Mouse (Mus musculus) MEL (cell line): ENCODE measurements around the gene Flrt1. TPM values are rescaled to one million over a fixed set of nuclear protein-coding genes. Genes with fewer than 3 reads are reported as not detected.

Experiments
- DNase-seq: peaks from one replicate; pipeline ENCODE4 v3.0.0; 2011; ENCODE audit warnings: low read depth, low spot score
- H3K27ac ChIP-seq: 2 replicates; pipeline ENCODE4 v1.5.1; 2012; ENCODE audit warnings: low read depth, mild to moderate bottlenecking, control low read depth, low read length, moderate library complexity; ENCODE audit not compliant: control insufficient read depth
- H3K27me3 ChIP-seq, 2 experiments: fragments of 150-350 bp in 1 of 2; sonication (generic) in 1 of 2; 2 replicates each; pipeline ENCODE4 v1.6.1; 2012; ENCODE audit warnings: low read length in 2 of 2, mild to moderate bottlenecking in 2 of 2, improper control_type of control experiment in 1 of 2, moderate library complexity in 1 of 2; ENCODE audit not compliant: insufficient read depth in 2 of 2, control insufficient read depth in 1 of 2
- H3K36me3 ChIP-seq, 2 experiments: 2 replicates each; pipeline ENCODE4 v1.6.1; 2012 to 2014; ENCODE audit warnings: low read length in 2 of 2, improper control_type of control experiment in 1 of 2, inconsistent platforms in 1 of 2, mild to moderate bottlenecking in 1 of 2; ENCODE audit not compliant: insufficient read depth in 2 of 2, control insufficient read depth in 1 of 2
- H3K4me1 ChIP-seq, 2 experiments: fragments of 150-350 bp in 1 of 2; sonication (generic) in 1 of 2; 2 replicates each; pipeline ENCODE4 v1.6.1; 2012; ENCODE audit warnings: low read length in 2 of 2, improper control_type of control experiment in 1 of 2, mild to moderate bottlenecking in 1 of 2; ENCODE audit not compliant: insufficient read depth in 2 of 2, control insufficient read depth in 1 of 2
- H3K4me3 ChIP-seq, 2 experiments: fragments of 150-350 bp in 1 of 2; sonication (generic) in 1 of 2; 2 replicates each; pipeline ENCODE4 v1.5.1; 2012; ENCODE audit warnings: low read depth in 2 of 2, low read length in 2 of 2, mild to moderate bottlenecking in 2 of 2, moderate library complexity in 2 of 2, control low read depth in 1 of 2, improper control_type of control experiment in 1 of 2; ENCODE audit not compliant: control insufficient read depth in 1 of 2, insufficient read depth in 1 of 2
- H3K79me2 ChIP-seq: 2 replicates; pipeline ENCODE4 v1.6.1; 2012; ENCODE audit warnings: mild to moderate bottlenecking, low read length, moderate library complexity; ENCODE audit not compliant: control insufficient read depth, poor library complexity, insufficient read depth
- H3K9ac ChIP-seq: 2 replicates; pipeline ENCODE4 v1.6.1; 2012; ENCODE audit warnings: low read depth, mild to moderate bottlenecking, control low read depth, low read length, moderate library complexity; ENCODE audit not compliant: control insufficient read depth, poor library complexity, severe bottlenecking
- H3K9me3 ChIP-seq: fragments of 150-350 bp; sonication (generic); replicated peaks from 2 replicates; pipeline ENCODE4 v1.6.1; 2012; ENCODE audit warnings: mild to moderate bottlenecking, low read length, improper control_type of control experiment, moderate library complexity; ENCODE audit not compliant: insufficient read depth
- CHD2 ChIP-seq: IDR thresholded peaks from 2 replicates; pipeline ENCODE4 v1.6.1; 2011; ENCODE audit warnings: low read length, improper control_type of control experiment
- CTCF ChIP-seq, 3 experiments: IDR thresholded peaks in 2 of 3; conservative IDR thresholded peaks in 1 of 3; 2 replicates each; pipeline ENCODE4 v1.5.1; 2011 to 2012; ENCODE audit warnings: low read length in 3 of 3, low read depth in 2 of 3, mild to moderate bottlenecking in 2 of 3, improper control_type of control experiment in 1 of 3, inconsistent platforms in 1 of 3, mixed read lengths in 1 of 3, moderate library complexity in 1 of 3; ENCODE audit not compliant: control insufficient read depth in 1 of 3, insufficient read depth in 1 of 3, poor library complexity in 1 of 3, severe bottlenecking in 1 of 3
- E2F4 ChIP-seq: IDR thresholded peaks from 2 replicates; pipeline ENCODE4 v1.6.1; 2011; ENCODE audit warnings: low read depth, low read length, improper control_type of control experiment, borderline replicate concordance
- ELF1 ChIP-seq: IDR thresholded peaks from 2 replicates; pipeline ENCODE4 v1.6.1; 2014; ENCODE audit warnings: low read depth, mild to moderate bottlenecking, inconsistent platforms, low read length, improper control_type of control experiment, moderate library complexity
- EP300 ChIP-seq, 2 experiments: IDR thresholded peaks; 2 replicates each; pipeline ENCODE4 v1.6.1; 2011; ENCODE audit warnings: improper control_type of control experiment in 2 of 2, low read length in 2 of 2, low read depth in 1 of 2, mild to moderate bottlenecking in 1 of 2
- ETS1 ChIP-seq: IDR thresholded peaks from 2 replicates; pipeline ENCODE4 v1.6.1; 2012; ENCODE audit warnings: low read depth, mild to moderate bottlenecking, inconsistent platforms, low read length, improper control_type of control experiment, moderate library complexity
- GABPA ChIP-seq: IDR thresholded peaks from 2 replicates; pipeline ENCODE4 v1.6.1; 2012; ENCODE audit warnings: low read depth, mild to moderate bottlenecking, inconsistent platforms, low read length, improper control_type of control experiment, moderate library complexity
- HCFC1 ChIP-seq: IDR thresholded peaks from 2 replicates; pipeline ENCODE4 v1.6.1; 2012; ENCODE audit warnings: low read depth, mild to moderate bottlenecking, inconsistent platforms, low read length, improper control_type of control experiment, moderate library complexity
- JUND ChIP-seq: IDR thresholded peaks from 2 replicates; pipeline ENCODE4 v1.6.1; 2011; ENCODE audit warnings: low read depth, mild to moderate bottlenecking, improper control_type of control experiment, low read length
- KAT2A ChIP-seq: conservative IDR thresholded peaks from 2 replicates; pipeline ENCODE4 v1.6.1; 2012; ENCODE audit warnings: low read depth, low read length, improper control_type of control experiment, inconsistent platforms
- MAFK ChIP-seq: IDR thresholded peaks from 2 replicates; pipeline ENCODE4 v1.6.1; 2011; ENCODE audit warnings: low read depth, mild to moderate bottlenecking, low read length, improper control_type of control experiment, borderline replicate concordance
- MAX ChIP-seq: IDR thresholded peaks from 2 replicates; pipeline ENCODE4 v1.6.1; 2011; ENCODE audit warnings: low read length, improper control_type of control experiment
- MXI1 ChIP-seq: IDR thresholded peaks from 2 replicates; pipeline ENCODE4 v1.6.1; 2011; ENCODE audit warnings: mild to moderate bottlenecking, low read depth, low read length, improper control_type of control experiment
- MYC ChIP-seq: IDR thresholded peaks from 2 replicates; pipeline ENCODE4 v1.6.1; 2011; ENCODE audit warnings: low read depth, mild to moderate bottlenecking, low read length, improper control_type of control experiment, moderate library complexity
- NRF1 ChIP-seq: IDR thresholded peaks from 2 replicates; pipeline ENCODE4 v1.6.1; 2014; ENCODE audit warnings: low read depth, mild to moderate bottlenecking, inconsistent platforms, low read length, improper control_type of control experiment, moderate library complexity; ENCODE audit not compliant: poor library complexity, insufficient read depth, severe bottlenecking
- POLR2AphosphoS2 ChIP-seq: IDR thresholded peaks from 2 replicates; pipeline ENCODE4 v1.6.1; 2011; ENCODE audit warnings: low read length, improper control_type of control experiment
- RAD21 ChIP-seq: IDR thresholded peaks from 2 replicates; pipeline ENCODE4 v1.6.1; 2011; ENCODE audit warnings: mild to moderate bottlenecking, low read depth, low read length, improper control_type of control experiment
- RCOR1 ChIP-seq: IDR thresholded peaks from 2 replicates; pipeline ENCODE4 v1.6.1; 2012; ENCODE audit warnings: low read depth, mild to moderate bottlenecking, inconsistent platforms, low read length, improper control_type of control experiment
- SIN3A ChIP-seq: IDR thresholded peaks from 2 replicates; pipeline ENCODE4 v1.6.1; 2012; ENCODE audit warnings: low read length, improper control_type of control experiment, inconsistent platforms
- SMC3 ChIP-seq: IDR thresholded peaks from 2 replicates; pipeline ENCODE4 v1.6.1; 2011; ENCODE audit warnings: low read depth, low read length, improper control_type of control experiment
- TAL1 ChIP-seq: IDR thresholded peaks from 2 replicates; pipeline ENCODE4 v1.6.1; 2012; ENCODE audit warnings: mild to moderate bottlenecking, inconsistent platforms, low read length, moderate library complexity, mixed read lengths
- TCF12 ChIP-seq: IDR thresholded peaks from 2 replicates; pipeline ENCODE4 v1.6.1; 2014; ENCODE audit warnings: low read depth, mild to moderate bottlenecking, inconsistent platforms, low read length, improper control_type of control experiment, moderate library complexity
- USF1 ChIP-seq: IDR thresholded peaks from 2 replicates; pipeline ENCODE4 v1.6.1; 2014; ENCODE audit warnings: low read depth, mild to moderate bottlenecking, inconsistent platforms, low read length, improper control_type of control experiment, moderate library complexity
- USF2 ChIP-seq, 2 experiments: IDR thresholded peaks; 2 replicates each; pipeline ENCODE4 v1.6.1; 2011 to 2012; ENCODE audit warnings: improper control_type of control experiment in 2 of 2, low read length in 2 of 2, borderline replicate concordance in 1 of 2, inconsistent platforms in 1 of 2, low read depth in 1 of 2, mild to moderate bottlenecking in 1 of 2; ENCODE audit not compliant: insufficient read depth in 1 of 2
- ZC3H11A ChIP-seq: IDR thresholded peaks from 2 replicates; pipeline ENCODE4 v1.6.1; 2012; ENCODE audit warnings: low read depth, mild to moderate bottlenecking, inconsistent platforms, low read length, improper control_type of control experiment
- ZKSCAN1 ChIP-seq: IDR thresholded peaks from 2 replicates; pipeline ENCODE4 v1.6.1; 2012; ENCODE audit warnings: low read depth, mild to moderate bottlenecking, inconsistent platforms, low read length, improper control_type of control experiment, moderate library complexity
- ZMIZ1 ChIP-seq: IDR thresholded peaks from 2 replicates; pipeline ENCODE4 v1.6.1; 2012; ENCODE audit warnings: low read depth, mild to moderate bottlenecking, inconsistent platforms, low read length, improper control_type of control experiment, moderate library complexity
- ZNF384 ChIP-seq: IDR thresholded peaks from 2 replicates; pipeline ENCODE4 v1.6.1; 2012; ENCODE audit warnings: low read depth, mild to moderate bottlenecking, inconsistent platforms, low read length, improper control_type of control experiment
- polyA plus RNA-seq, 2 experiments: library from polyadenylated mRNA; stranded (reverse) in 1 of 2; unstranded in 1 of 2; fragments of >175 nt in 1 of 2; fragments of >200 nt in 1 of 2; gene quantifications; 2 replicates each; pipeline versions ENCODE4 v1.2.1 to v1.2.4; 2012; ENCODE audit warnings: low replicate concordance in 2 of 2, low read depth in 1 of 2; ENCODE audit not compliant: insufficient read length in 2 of 2, insufficient read depth in 1 of 2, missing spikeins in 1 of 2
- total RNA-seq: library from RNA; depleted of rRNA; stranded (reverse); fragments of 300-350 nt; gene quantifications from 2 replicates; pipeline ENCODE4 v1.2.3, GENCODE M21; 2012

The Flrt1 gene
- total and polyA plus RNA-seq, 3 experiments: not detected

DNA sequence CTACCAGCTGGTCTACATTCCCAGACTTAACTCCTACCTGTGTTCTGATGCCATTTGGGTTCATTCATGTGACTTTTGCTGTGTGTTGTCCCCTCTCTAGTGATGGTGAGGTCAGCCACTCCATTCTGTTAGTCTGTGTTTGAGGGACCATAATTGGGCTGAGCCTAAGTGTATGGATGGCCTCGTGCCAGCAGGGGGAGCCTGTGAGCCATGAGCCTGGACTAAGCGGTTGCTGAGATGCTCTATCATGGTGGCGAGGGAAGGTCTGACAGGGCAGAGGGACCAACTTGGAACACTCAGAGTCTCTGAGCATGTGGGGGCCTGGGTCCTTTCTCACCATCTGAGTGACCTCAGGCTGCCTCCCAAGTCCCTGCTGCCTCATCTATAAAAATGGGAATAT lies 41.0 kb downstream of the Flrt1 start:
- no peak overlapping the region for H3K9ac ChIP-seq
- TF ChIP-seq SMC3 (peak; percentile 93), TCF12 (peak; percentile 25; the same call in 1 of the 2 replicates), MYC (peak; percentile 53; the same call in 1 of the 2 replicates), SIN3A (peak; percentile 41; the same call in 1 of the 2 replicates), ELF1 (no peak), RCOR1 (0 out of 2 replicates have a peak, but pooled peaks have one; percentile 21), RAD21 (peak; percentile 92), KAT2A (no peak), JUND (no peak), MAX (peak; percentile 29; the same call in 1 of the 2 replicates), ZC3H11A (peak; percentile 75), ZNF384 (peak; percentile 20; the same call in 1 of the 2 replicates), HCFC1 (0 out of 2 replicates have a peak, but pooled peaks have one; percentile 27), CTCF (IDR thresholded peaks at IDR 0.05 in 2 of 3, conservative IDR thresholded peaks at IDR 0.05 in 1 of 3; ENCODE audit: control insufficient read depth in 1 of 3, insufficient read depth in 1 of 3, low read depth in 2 of 3, low read length in 3 of 3, poor library complexity in 1 of 3, severe bottlenecking in 1 of 3) (peak; percentile 96 to 99 (median 98))
- H3K4me3 ChIP-seq: no peak overlapping the region
- peaks cover 4 to 27% of the 10 kb centered on the region in 2 experiments; a peak in 3 of 4 replicates for H3K4me1 ChIP-seq
- no peaks in the 10 kb centered on the region for H3K9me3 ChIP-seq
- no peaks in the 10 kb centered on the region for H3K27me3 ChIP-seq
- H3K27ac ChIP-seq: no peak overlapping the region
- peaks cover 0 to 5% of the 10 kb centered on the region in 2 experiments; a peak in 1 of 4 replicates for H3K36me3 ChIP-seq
- peak; percentile 88 for DNase-seq
- H3K79me2 ChIP-seq: no peaks in the 10 kb centered on the region

DNA sequence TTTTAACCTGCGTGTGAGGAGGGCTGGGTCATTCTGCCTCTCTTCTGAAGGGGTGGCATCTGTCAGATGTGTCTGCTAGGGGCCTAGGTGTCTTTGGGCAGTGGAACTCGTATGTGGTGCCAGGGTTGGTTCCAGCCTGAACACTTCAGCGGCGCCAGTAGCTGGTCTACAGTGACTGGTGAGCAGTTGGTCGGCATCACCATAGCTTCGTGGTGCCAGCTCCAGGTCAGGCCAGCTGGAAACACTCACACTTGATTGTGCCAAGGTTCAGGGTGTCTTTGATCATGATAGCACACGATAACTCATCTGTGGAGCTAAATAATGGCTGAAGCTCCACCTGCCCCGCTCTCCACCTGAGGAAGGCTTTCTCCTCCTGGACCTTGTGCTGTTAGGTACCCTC lies 42.6 kb downstream of the Flrt1 start:
- H3K27ac ChIP-seq: no peak overlapping the region
- H3K79me2 ChIP-seq: no peaks in the 10 kb centered on the region
- H3K27me3 ChIP-seq: no peaks in the 10 kb centered on the region
- H3K4me1 ChIP-seq: peaks cover 4 to 25% of the 10 kb centered on the region in 2 experiments; a peak in 3 of 4 replicates
- H3K9me3 ChIP-seq: no peaks in the 10 kb centered on the region
- H3K4me3 ChIP-seq: no peak overlapping the region
- TF ChIP-seq MAFK (no peak), GABPA (no peak), EP300 (IDR thresholded peaks at IDR 0.05; ENCODE audit: low read depth in 1 of 2, low read length in 2 of 2) (no peak), ZKSCAN1 (no peak), POLR2AphosphoS2 (no peak), HCFC1 (no peak), ELF1 (no peak), E2F4 (no peak), ZMIZ1 (no peak), USF1 (no peak), ETS1 (no peak), CHD2 (no peak), SIN3A (no peak), TAL1 (no peak), MXI1 (no peak), NRF1 (no peak), USF2 (IDR thresholded peaks at IDR 0.05; ENCODE audit: borderline replicate concordance in 1 of 2, insufficient read depth in 1 of 2, low read depth in 1 of 2, low read length in 2 of 2) (no peak), SMC3 (no peak), ZNF384 (no peak)
- TF ChIP-seq, all 39 proteins: peak for 0
- no peak overlapping the region for H3K9ac ChIP-seq
- DNase-seq: no peak
- peaks cover 0 to 5% of the 10 kb centered on the region in 2 experiments; a peak in 1 of 4 replicates for H3K36me3 ChIP-seq
